19 mouse cellular contexts compared by ENCODE assay signal in genomic region chr16:47526613-47527012, GRCm38 (mm10).
DNase-seq lines count a peak whose midpoint lies in the region; ATAC-seq and TF ChIP-seq lines count a peak whose summit lies in the region.
"Had no signal": no experiment of that assay in that cellular context is flagged by ENCODE, and none has a peak within 500 bp of the region (broad histone marks: within the 10 kb centered on the region; RNA-seq: fewer than 3 reads in every experiment).

No protein-coding gene starts in this region.

- no peaks in the 10 kb centered on the region for H3K27me3 ChIP-seq in forebrain, postnatal 0 days (ENCODE audit: insufficient read depth, low read length)
- no peaks in the 10 kb centered on the region for H3K27me3 ChIP-seq in forebrain, embryonic 15.5 days
- H3K27me3 ChIP-seq: embryonic facial prominence, embryonic 13.5 days; embryonic facial prominence, embryonic 15.5 days; forebrain, embryonic 12.5 days had no signal

- no peak overlapping the region for H3K4me3 ChIP-seq in forebrain, postnatal 0 days (ENCODE audit: low read depth, low read length)
- H3K4me3 ChIP-seq in forebrain, embryonic 15.5 days = no peak overlapping the region
- H3K4me3 ChIP-seq in left cerebral cortex, adult 2 months = no peak overlapping the region
- H3K4me3 ChIP-seq in cortical plate, adult 2 months (ENCODE audit: insufficient read depth, low read length) = no peak overlapping the region
- H3K4me3 ChIP-seq: embryonic facial prominence, embryonic 13.5 days; embryonic facial prominence, embryonic 15.5 days; erythroblast, embryonic 14.5 days; forebrain, embryonic 10.5 days; forebrain, embryonic 12.5 days had no signal

- TF ChIP-seq CTCF in forebrain, postnatal 0 days (IDR thresholded peaks at IDR 0.05; ENCODE audit: low read depth) = no peak
- TF ChIP-seq CTCF in left cerebral cortex, adult 2 months (IDR thresholded peaks at IDR 0.05) = no peak
- no peak for TF ChIP-seq CTCF in cortical plate, adult 2 months (IDR thresholded peaks at IDR 0.05; ENCODE audit: extremely low read depth, insufficient read depth, low read length)

- H3K4me1 ChIP-seq in forebrain, postnatal 0 days (ENCODE audit: insufficient read depth) = no peaks in the 10 kb centered on the region
- H3K4me1 ChIP-seq in forebrain, embryonic 15.5 days = no peaks in the 10 kb centered on the region
- H3K4me1 ChIP-seq in cortical plate, adult 2 months (ENCODE audit: control insufficient read depth, insufficient read depth, low read length) = no peaks in the 10 kb centered on the region
- H3K4me1 ChIP-seq: embryonic facial prominence, embryonic 13.5 days; embryonic facial prominence, embryonic 15.5 days; forebrain, embryonic 10.5 days; forebrain, embryonic 12.5 days had no signal

- intact Hi-C loops in left cerebral cortex, adult 2 months (cut with DNase I) = loop anchor here (5.0 to 10.0 kb wide), 3 partner anchors 101 to 1032 kb away; partner anchors contain the start of gene Nectin3

- DNase-seq in forebrain, postnatal 0 days = no peak
- no peak for DNase-seq in left cerebral cortex, adult 2 months (ENCODE audit: extremely low spot score in 1 of 2, low spot score in 2 of 2)
- DNase-seq in left cerebral cortex, adult 18-20 months (ENCODE audit: low spot score in 2 of 2) = no peak
- DNase-seq in embryo, embryonic 9.5 days (ENCODE audit: extremely low spot score) = no peak
- DNase-seq: adrenal gland, adult 2 months; adrenal gland, postnatal 10 days; adrenal gland, postnatal 25 days; cerebellum, adult 11-12 months; cerebellum, adult 2 months; cerebellum, adult 9-10 months; cerebellum, postnatal 10 days; cerebellum, postnatal 25 days had no signal

- no peak overlapping the region for H3K9ac ChIP-seq in forebrain, postnatal 0 days
- no peak overlapping the region for H3K9ac ChIP-seq in forebrain, embryonic 15.5 days (replicated peaks)
- H3K9ac ChIP-seq: embryonic facial prominence, embryonic 13.5 days; embryonic facial prominence, embryonic 15.5 days; forebrain, embryonic 12.5 days had no signal

- H3K9me3 ChIP-seq in forebrain, postnatal 0 days (ENCODE audit: low read length) = no peaks in the 10 kb centered on the region
- H3K9me3 ChIP-seq in forebrain, embryonic 15.5 days = no peaks in the 10 kb centered on the region
- H3K9me3 ChIP-seq: embryonic facial prominence, embryonic 13.5 days; embryonic facial prominence, embryonic 15.5 days; forebrain, embryonic 10.5 days; forebrain, embryonic 12.5 days had no signal

- 68% methylated on average over 3 of the region's 3 CpGs for WGBS in forebrain, postnatal 0 days
- WGBS in forebrain, embryonic 15.5 days = 89% methylated on average over 3 of the region's 3 CpGs

- peak overlapping the region; percentile 62 for H3K27ac ChIP-seq in forebrain, postnatal 0 days (ENCODE audit: low read depth, low read length)
- no peak overlapping the region for H3K27ac ChIP-seq in forebrain, embryonic 15.5 days (replicated peaks)
- H3K27ac ChIP-seq in left cerebral cortex, adult 2 months = peak overlapping the region; percentile 71; the same call in 1 of the 2 replicates
- peak overlapping the region; percentile 59; the same call in 1 of the 2 replicates for H3K27ac ChIP-seq in cortical plate, adult 2 months (ENCODE audit: insufficient read depth, low read length)
- H3K27ac ChIP-seq: embryonic facial prominence, embryonic 13.5 days; embryonic facial prominence, embryonic 15.5 days; forebrain, embryonic 10.5 days; forebrain, embryonic 12.5 days had no signal

- no peaks in the 10 kb centered on the region for H3K36me3 ChIP-seq in forebrain, postnatal 0 days (ENCODE audit: insufficient read depth)
- no peaks in the 10 kb centered on the region for H3K36me3 ChIP-seq in forebrain, embryonic 15.5 days
- H3K36me3 ChIP-seq: embryonic facial prominence, embryonic 13.5 days; embryonic facial prominence, embryonic 15.5 days; forebrain, embryonic 10.5 days; forebrain, embryonic 12.5 days had no signal

- TF ChIP-seq POLR2A in cortical plate, adult 2 months (IDR thresholded peaks at IDR 0.05; ENCODE audit: extremely low read depth, insufficient read depth, low read length) = no peak

- H3K4me2 ChIP-seq in forebrain, postnatal 0 days (ENCODE audit: low read depth) = no peak overlapping the region
- no peak overlapping the region for H3K4me2 ChIP-seq in forebrain, embryonic 15.5 days (replicated peaks)
- H3K4me2 ChIP-seq: embryonic facial prominence, embryonic 13.5 days; embryonic facial prominence, embryonic 15.5 days; forebrain, embryonic 12.5 days had no signal

- peak; percentile 73 for ATAC-seq in forebrain, postnatal 0 days
- no peak for ATAC-seq in forebrain, embryonic 15.5 days (replicated peaks)
